Mouse (Mus musculus) ovary, adult 2 months (tissue): Measurements from ENCODE around the gene Plod1. TPM values are rescaled to one million over a fixed set of nuclear protein-coding genes. Genes with fewer than 3 reads are reported as not detected.

Experiments
- polyA plus RNA-seq: library from polyadenylated mRNA; depleted of rRNA; stranded (reverse); fragments of >200 nt; gene quantifications from 2 replicates; pipeline ENCODE4 v1.2.3, GENCODE M21; 2012; rRNA removed

The Plod1 gene
- polyA plus RNA-seq, result 58.8 and 82.3 TPM in 2 replicates

GRCm38 (mm10) chr4:147936331-147936954 lies at the start of gene Plod1:
Plod1 (minus strand) TSS chr4:147936767.

GRCm38 (mm10) chr4:147985205-147986132 lies 48.9 kb upstream of the Plod1 start, which contains the start of gene Nppb:
Nppb (plus strand) TSS chr4:147985788.

DNA sequence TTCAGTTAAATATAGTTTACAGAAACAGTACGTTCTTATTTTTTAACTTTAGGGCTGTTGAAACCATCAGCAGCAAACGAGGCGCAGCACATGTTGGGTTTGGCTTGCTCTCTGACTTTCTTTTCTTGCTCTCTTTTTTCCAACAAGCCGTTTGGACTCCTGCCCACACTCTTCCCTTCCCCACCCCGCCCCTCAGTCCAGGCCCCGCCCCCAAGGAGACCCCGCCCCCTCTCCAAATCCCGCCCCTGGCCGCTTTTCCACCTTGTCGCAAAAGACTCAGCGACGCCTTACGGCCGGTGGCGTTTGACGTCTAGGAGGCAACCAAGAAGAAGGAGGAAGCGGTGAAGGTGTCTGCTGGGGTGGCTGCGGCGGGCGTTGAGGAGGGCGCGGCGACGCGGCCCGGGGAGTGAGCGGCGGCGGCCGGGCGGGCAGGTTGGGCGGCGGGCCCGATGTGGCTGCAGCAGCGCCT lies 4.0 kb upstream of the Plod1 start, which contains the start of gene 2510039O18Rik:
TSS of gene 2510039O18Rik (plus strand) at position 320 of the 469 bp plus-strand sequence.

DNA sequence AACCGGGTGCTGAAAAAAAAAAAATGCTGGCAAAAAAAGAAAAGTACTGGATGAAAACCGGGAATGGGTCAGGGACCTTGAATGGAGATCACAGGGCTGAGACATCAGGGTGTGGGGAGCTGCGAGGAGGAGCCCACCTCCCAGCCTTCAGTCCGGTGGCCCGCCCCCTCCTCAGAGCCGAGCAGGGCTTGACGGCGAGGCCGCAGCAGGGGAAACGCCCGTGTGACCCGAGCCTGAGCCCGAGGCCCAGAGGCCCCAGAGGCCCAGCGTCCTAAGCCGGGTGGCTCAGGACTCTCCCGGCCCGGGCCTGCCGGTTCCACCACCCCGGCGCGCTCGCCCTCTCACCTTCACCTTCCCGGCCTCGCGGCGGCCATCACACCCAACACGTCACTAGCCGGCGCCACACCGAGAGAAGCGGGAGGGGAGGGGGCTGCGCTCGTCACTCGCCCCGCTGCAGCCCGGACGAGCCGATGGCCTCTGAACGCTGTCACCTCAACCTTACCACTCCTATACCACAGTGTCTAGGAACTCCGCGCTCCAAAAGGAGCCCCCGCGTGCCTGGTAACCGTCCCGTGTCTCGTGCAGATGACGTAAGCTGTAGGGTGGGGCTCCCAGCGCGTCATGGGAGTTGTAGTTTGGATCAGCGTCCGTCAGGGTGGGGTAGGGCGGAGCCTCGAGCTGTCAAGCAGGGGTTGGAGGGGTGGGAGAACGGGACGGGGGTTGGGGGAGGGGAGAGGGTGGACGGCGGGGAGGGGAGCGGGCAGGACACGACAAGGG lies 32.1 kb downstream of the Plod1 start, which contains the start of gene Mfn2:
TSS of gene Mfn2 (minus strand) at position 392 of the 777 bp plus-strand sequence.

DNA sequence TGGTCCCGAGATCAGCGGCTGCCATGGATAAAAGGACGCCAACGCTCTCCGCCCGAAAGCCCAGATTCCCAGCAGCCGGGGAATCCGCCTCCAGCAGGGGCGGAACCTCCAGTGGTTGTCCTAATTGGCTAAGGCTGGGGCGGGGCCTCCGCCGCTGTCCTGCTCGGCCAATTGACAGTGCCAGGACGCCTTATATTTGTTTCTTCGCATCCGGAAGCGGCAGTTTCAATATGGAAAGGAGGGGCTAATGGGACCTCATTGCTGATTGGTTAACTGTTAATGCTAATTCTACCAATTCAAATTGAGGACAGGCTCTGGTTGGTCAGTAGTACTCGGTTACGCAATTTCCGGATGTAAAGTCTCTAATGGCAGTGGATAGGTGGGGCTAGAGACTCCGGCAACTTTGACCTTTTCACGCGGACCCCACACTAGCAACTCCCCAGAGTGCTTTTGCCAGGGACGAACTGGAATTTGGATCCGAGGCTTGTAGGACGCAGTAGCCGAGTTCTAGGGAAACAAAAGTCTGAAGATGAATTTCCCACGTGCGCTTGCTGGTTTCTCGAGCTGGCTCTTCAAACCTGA lies 68.0 kb downstream of the Plod1 start, which contains the start of the genes Miip and Fv1:
TSS of gene Miip (minus strand) at position 367 of the 582 bp plus-strand sequence.
TSS of gene Fv1 (plus strand) at position 530 of the 582 bp plus-strand sequence.

Other genes starting within 250 kb of the Plod1 start
- not detected in 2 replicates for gene Zfp534, start 234.2 kb downstream of the Plod1 start, polyA plus RNA-seq
- gene Zfp984, start 127.0 kb downstream of the Plod1 start, polyA plus RNA-seq, result 0.16 and 0.18 TPM in 2 replicates
- gene Zfp933, start 88.4 kb downstream of the Plod1 start, polyA plus RNA-seq, result 0.33 and 0.36 TPM in 2 replicates
- 78.7 and 87.3 TPM in 2 replicates for gene Miip, start 68.0 kb downstream of the Plod1 start, polyA plus RNA-seq
- 0.87 and 1.2 TPM in 2 replicates for gene Fv1, start 67.8 kb downstream of the Plod1 start, polyA plus RNA-seq
- gene Mfn2, start 32.1 kb downstream of the Plod1 start, polyA plus RNA-seq, result 42.5 and 48.6 TPM in 2 replicates
- gene 2510039O18Rik, start 4.1 kb upstream of the Plod1 start, polyA plus RNA-seq, result 135 and 150 TPM in 2 replicates
- not detected in 2 replicates for gene Nppb, start 49.0 kb upstream of the Plod1 start, polyA plus RNA-seq
- gene Nppa, start 64.0 kb upstream of the Plod1 start, polyA plus RNA-seq, result 0.26 TPM in 1 of 2 replicates, not detected in the other
- gene Clcn6, start 102.1 kb upstream of the Plod1 start, polyA plus RNA-seq, result 13.8 and 14.0 TPM in 2 replicates
- 48.6 and 54.9 TPM in 2 replicates for gene Mthfr, start 102.3 kb upstream of the Plod1 start, polyA plus RNA-seq
- gene Agtrap, start 151.3 kb upstream of the Plod1 start, polyA plus RNA-seq, result 54.8 and 69.8 TPM in 2 replicates
- gene Mad2l2, start 193.6 kb upstream of the Plod1 start, polyA plus RNA-seq, result 37.3 and 40.0 TPM in 2 replicates
- gene Draxin, start 193.9 kb upstream of the Plod1 start, polyA plus RNA-seq, result 0.47 and 0.78 TPM in 2 replicates
- gene Fbxo6, start 215.4 kb upstream of the Plod1 start, polyA plus RNA-seq, result 52.9 and 61.3 TPM in 2 replicates
- 19.0 and 25.0 TPM in 2 replicates for gene Fbxo44, start 223.7 kb upstream of the Plod1 start, polyA plus RNA-seq
- gene Fbxo2, start 223.9 kb upstream of the Plod1 start, polyA plus RNA-seq, result 2.0 and 2.7 TPM in 2 replicates